Mouse (Mus musculus): ENCODE data around the gene Fam170b. TPM values are rescaled to one million over a fixed set of nuclear protein-coding genes. Genes with fewer than 3 reads are reported as not detected.
A peak's percentile ranks its signal among the peaks of the same experiment; 100 is the strongest.

The Fam170b gene
- polyA plus RNA-seq, 1 experiment from 2014 or later = not detected

DNA sequence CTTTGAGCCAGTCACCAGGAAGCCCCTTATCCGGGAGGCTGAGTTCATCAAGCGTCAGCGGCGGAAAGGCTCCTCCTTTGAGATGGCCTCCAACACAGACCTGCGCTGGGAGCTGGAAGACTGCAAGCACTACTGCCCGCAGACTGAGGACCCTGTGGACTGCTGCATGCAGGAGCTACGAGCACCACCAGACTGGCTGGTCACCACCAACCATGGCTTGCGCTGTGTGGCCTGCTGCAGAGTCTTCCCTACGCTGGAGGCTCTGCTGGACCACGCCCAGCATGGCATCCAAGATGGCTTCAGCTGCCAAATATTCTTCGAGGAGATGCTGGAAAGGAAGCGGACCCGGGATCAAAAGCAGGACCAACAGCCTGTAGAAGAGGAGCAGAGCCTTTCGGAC lies 1.8 kb downstream of the Fam170b start:
- no peak overlapping the region for H3K4me2 ChIP-seq
- no peaks in the 10 kb centered on the region for H3K4me1 ChIP-seq
- H3K27me3 ChIP-seq (replicated peaks) = peaks cover 4% of the 10 kb centered on the region; the same call in 1 of the 2 replicates
- H3K36me3 ChIP-seq = no peaks in the 10 kb centered on the region
- no peak overlapping the region for H3K9ac ChIP-seq
- H3K9me3 ChIP-seq (replicated peaks) = no peaks in the 10 kb centered on the region
- no peak overlapping the region for H3K27ac ChIP-seq
- ATAC-seq = no peak
- 62% methylated on average over 14 of the region's 14 CpGs for WGBS (ENCODE audit: insufficient replicate concordance)
- H3K4me3 ChIP-seq = no peak overlapping the region

DNA sequence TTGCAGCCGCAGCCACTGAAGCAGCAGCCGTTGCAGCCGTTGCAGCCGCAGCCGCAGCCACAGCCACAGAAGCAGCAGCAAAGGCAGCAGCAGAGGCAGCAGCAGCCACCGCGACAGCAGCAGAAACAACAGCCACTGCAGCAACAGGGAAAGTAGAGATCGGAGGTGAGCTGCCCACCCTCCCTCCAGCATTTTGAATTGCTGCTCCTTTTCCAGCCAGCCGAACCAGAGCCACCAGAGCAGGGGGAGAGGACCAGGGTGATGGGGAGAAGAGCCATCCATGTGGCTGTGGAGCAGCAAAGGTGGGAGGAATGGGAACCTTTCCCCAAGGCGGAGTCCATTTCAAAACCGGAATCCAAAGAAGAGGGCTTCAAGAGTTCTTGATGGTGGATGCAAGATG lies 2.4 kb downstream of the Fam170b start:
- 76% methylated on average over 11 of the region's 11 CpGs for WGBS (ENCODE audit: insufficient replicate concordance)
- Histone ChIP-seq H3K27me3 (replicated peaks) (peaks cover 4% of the 10 kb centered on the region; the same call in 1 of the 2 replicates), H3K4me3 (no peak overlapping the region), H3K27ac (no peak overlapping the region), H3K4me1 (no peaks in the 10 kb centered on the region), H3K9ac (no peak overlapping the region), H3K4me2 (no peak overlapping the region), H3K9me3 (replicated peaks) (no peaks in the 10 kb centered on the region), H3K36me3 (no peaks in the 10 kb centered on the region)
- no peak for ATAC-seq

DNA sequence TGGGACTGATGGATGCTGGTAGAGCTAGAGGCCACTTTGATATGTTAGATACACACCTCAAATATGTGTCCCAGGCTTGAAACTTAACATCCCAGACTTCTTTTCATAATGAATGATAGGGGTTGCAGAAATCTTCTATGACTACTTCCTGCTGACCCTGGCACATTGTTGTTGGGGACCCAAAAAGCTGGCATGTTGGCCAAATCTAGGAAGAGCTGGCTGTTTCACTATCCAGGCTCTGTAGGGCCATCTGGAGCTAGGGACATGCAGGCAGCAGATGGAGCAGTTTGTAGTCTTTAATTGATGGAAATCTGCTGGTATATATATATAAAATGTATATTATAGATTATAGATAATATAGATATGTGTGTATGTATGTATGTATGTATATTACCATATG lies 8.3 kb downstream of the Fam170b start:
- no peaks in the 10 kb centered on the region for H3K27me3 ChIP-seq (replicated peaks)
- H3K9ac ChIP-seq = no peak overlapping the region
- H3K4me3 ChIP-seq = no peak overlapping the region
- no peak overlapping the region for H3K27ac ChIP-seq
- H3K9me3 ChIP-seq (replicated peaks) = no peaks in the 10 kb centered on the region
- H3K4me2 ChIP-seq = no peak overlapping the region
- no peak for ATAC-seq
- no peaks in the 10 kb centered on the region for H3K4me1 ChIP-seq
- no peaks in the 10 kb centered on the region for H3K36me3 ChIP-seq

DNA sequence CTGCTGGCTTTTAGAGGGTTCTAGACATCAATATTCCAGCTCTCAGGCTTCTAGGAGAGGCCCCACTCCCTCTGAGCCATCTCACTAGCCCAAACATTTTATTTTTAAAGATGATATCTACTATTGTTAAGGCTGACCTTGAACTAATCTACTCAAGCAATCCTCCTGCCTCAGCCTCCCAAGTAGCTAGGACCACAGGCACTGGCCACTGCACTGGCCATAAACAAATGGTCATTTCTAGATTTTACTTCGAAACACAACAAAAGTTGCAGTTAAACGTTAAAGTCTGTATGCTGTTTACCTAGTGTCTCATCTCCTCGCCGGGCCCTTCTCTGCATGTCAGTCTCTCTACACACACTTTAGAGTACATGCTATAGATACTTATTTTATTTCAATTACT lies 20.3 kb downstream of the Fam170b start:
- no peaks in the 10 kb centered on the region for H3K36me3 ChIP-seq
- no peak overlapping the region for H3K4me2 ChIP-seq
- WGBS (ENCODE audit: insufficient replicate concordance) = 72% methylated on average over 4 of the region's 4 CpGs
- H3K9me3 ChIP-seq (replicated peaks) = no peaks in the 10 kb centered on the region
- H3K4me3 ChIP-seq = no peak overlapping the region
- no peak for ATAC-seq
- H3K27ac ChIP-seq = no peak overlapping the region
- no peaks in the 10 kb centered on the region for H3K4me1 ChIP-seq
- no peak overlapping the region for H3K9ac ChIP-seq
- peaks cover 41% of the 10 kb centered on the region for H3K27me3 ChIP-seq (replicated peaks)

DNA sequence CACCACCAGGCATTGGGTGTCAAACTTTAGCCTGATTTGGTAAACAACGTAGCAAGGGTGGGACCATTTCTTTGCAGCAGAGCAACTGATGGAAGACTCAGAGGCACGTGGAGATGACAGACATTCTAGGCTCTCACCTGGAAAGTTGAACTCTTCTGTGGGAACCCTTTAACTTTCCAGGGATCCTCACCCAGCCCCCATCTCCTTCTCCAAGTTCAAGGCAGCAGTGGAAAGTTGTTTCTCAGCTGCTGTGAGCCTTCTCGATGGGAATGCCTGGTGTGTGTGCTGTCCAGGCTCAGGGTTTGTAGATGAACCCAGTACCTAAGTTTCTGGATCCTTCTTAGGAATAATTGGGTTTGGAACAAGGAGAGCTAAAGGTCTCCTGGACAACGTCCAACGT lies 22.5 kb downstream of the Fam170b start:
- peak overlapping the region; percentile 54 for H3K4me2 ChIP-seq
- peaks cover 11% of the 10 kb centered on the region; the same call in 1 of the 2 replicates for H3K4me1 ChIP-seq
- no peaks in the 10 kb centered on the region for H3K36me3 ChIP-seq
- no peaks in the 10 kb centered on the region for H3K9me3 ChIP-seq (replicated peaks)
- no peak overlapping the region for H3K27ac ChIP-seq
- H3K4me3 ChIP-seq = peak overlapping the region; percentile 50; the same call in 1 of the 2 replicates
- H3K27me3 ChIP-seq (replicated peaks) = peaks cover 47% of the 10 kb centered on the region
- ATAC-seq = no peak
- WGBS (ENCODE audit: insufficient replicate concordance) = 28% methylated on average over 5 of the region's 5 CpGs
- H3K9ac ChIP-seq = no peak overlapping the region

DNA sequence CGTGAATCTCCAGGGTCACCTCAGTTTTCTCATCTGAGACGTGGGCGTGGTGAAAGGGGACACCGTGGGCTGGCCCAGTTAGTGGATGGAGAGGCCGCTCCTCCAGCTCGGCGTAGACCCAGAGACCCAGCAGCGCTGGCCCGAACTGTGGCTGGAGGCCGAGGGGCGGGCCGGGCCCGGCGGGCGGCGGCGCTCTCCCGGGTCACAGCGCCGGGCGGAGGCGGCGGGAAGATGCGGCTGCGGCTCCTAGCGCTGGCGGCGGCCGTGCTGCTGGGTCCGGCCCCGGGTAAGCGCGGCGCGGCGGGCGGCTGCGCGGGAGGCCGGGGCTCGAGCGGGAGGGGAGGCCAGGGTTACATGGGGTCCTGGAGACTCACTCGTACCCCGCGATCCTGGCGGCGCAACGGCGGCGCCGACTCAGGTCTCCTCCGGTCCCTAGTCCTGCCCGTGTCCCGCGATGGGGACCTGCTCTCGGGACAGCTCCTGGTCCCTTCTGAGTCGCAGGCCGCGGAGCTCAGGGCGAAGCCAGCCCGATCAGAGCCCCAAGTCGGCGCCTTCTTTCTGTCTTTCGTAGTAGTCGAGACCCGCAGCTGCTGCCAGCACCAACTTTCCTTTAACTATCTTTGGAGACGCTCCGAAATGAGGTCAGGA lies 23.0 kb downstream of the Fam170b start, which contains the start of gene Vstm4:
Gene Vstm4 (plus strand): TSS at position 76 of the 648 bp plus-strand sequence.
- Histone ChIP-seq H3K4me1 (peaks cover 11% of the 10 kb centered on the region; the same call in 1 of the 2 replicates), H3K4me3 (peak within 1 kb of the TSS; percentile 50), H3K36me3 (no peaks in the 10 kb centered on the region), H3K9ac (peak within 1 kb of the TSS; percentile 48), H3K4me2 (peak within 1 kb of the TSS; percentile 54), H3K27me3 (replicated peaks) (peaks cover 47% of the 10 kb centered on the region), H3K9me3 (replicated peaks) (no peaks in the 10 kb centered on the region), H3K27ac (no peak within 1 kb of the TSS)
- ATAC-seq = peak; percentile 24; the same call in 1 of the 2 replicates
- 1% methylated on average over 67 of the region's 68 CpGs for WGBS (ENCODE audit: insufficient replicate concordance)

DNA sequence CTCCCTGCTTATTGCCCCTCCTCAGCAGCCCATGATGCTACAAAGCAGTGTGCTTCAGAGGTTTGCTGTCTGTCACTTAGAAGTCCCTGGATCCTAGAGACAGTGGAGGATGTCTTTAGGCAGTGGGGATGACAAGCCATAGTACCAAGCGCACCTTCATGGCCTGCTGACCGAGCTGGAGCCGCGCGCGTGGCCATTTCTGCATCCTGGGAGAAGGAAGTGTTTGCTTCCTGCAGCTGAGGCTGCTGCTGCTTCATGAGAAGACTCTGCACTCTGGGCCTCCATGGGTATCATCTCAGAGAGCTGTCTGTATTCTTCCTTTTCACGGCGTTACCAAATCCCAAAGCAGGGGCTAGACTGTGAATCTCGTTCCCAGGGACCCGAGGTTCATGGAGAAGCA lies 24.6 kb downstream of the Fam170b start:
- 71% methylated on average over 10 of the region's 10 CpGs for WGBS (ENCODE audit: insufficient replicate concordance)
- H3K27me3 ChIP-seq (replicated peaks) = peaks cover 47% of the 10 kb centered on the region
- ATAC-seq = no peak
- no peaks in the 10 kb centered on the region for H3K36me3 ChIP-seq
- peaks cover 11% of the 10 kb centered on the region; the same call in 1 of the 2 replicates for H3K4me1 ChIP-seq
- no peak overlapping the region for H3K4me2 ChIP-seq
- no peaks in the 10 kb centered on the region for H3K9me3 ChIP-seq (replicated peaks)
- no peak overlapping the region for H3K27ac ChIP-seq
- no peak overlapping the region for H3K4me3 ChIP-seq
- H3K9ac ChIP-seq = no peak overlapping the region

DNA sequence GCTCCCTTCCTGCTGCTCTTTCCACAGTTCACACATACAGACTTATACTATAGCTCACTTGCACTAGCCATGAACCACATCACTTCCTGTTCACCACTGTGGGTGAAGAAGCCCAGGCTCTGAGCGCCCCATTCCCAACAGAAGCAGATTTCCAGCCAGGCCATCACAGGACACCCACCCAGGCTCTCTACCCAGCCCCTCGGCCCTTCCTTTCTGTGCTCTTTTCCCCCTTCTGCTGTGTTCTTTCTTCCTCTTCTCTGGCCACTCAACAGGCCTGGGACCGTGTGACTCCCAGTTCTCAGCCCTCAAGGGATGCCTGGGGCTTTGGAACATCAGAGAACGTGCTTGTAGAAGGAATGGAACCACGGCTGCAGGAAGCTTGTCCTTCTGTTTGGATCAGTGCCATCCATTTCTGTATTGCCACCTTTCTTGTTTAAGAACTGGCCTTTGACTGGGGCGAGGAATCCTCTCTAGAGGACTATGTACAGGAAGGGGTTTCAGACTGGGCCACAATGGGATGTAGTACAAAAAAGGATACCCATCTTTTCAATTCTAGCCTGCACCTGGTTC lies 25.3 kb downstream of the Fam170b start:
- Histone ChIP-seq H3K9me3 (replicated peaks) (no peaks in the 10 kb centered on the region), H3K9ac (no peak overlapping the region), H3K4me3 (no peak overlapping the region), H3K36me3 (no peaks in the 10 kb centered on the region), H3K27ac (no peak overlapping the region), H3K4me1 (peaks cover 11% of the 10 kb centered on the region; the same call in 1 of the 2 replicates), H3K27me3 (replicated peaks) (peaks cover 47% of the 10 kb centered on the region), H3K4me2 (no peak overlapping the region)
- WGBS (ENCODE audit: insufficient replicate concordance) = 53% methylated on average over 6 of the region's 6 CpGs
- no peak for ATAC-seq

DNA sequence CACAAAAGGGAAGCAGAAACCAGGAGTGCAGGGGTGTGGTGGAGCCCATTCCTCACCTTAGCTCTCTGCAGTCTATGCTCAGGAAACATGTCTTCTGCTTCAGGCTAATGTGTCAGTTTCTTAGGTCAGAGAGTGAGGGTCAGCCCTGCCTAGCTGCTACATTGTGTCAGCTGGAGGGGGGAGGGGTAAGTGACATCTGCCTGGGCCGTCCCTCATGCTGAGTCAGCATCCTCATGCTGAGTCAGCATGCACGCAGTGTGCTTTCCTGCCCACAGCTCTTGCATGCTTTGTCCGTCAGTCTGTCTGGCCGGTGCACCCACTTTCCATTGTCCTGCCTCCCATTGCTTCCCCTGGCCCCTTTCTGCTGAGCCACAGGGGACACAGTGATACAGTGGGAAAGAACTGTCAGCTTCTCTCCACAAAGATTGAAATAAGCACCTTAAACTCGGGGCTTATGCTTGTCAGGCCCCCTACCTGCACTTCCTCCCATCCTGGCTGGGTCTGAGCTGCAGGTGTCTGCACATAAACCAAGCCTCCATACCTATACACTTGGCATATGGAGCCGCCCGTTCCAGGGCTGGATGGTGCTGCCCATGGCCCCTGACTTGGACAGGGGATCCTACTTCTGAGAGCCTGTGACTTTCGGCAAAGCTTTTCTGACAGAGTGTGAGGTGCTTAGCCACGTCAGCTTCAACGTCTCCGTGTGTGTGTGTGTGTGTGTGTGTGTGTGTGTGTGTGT lies 26.2 kb downstream of the Fam170b start:
- Histone ChIP-seq H3K4me2 (no peak overlapping the region), H3K27me3 (replicated peaks) (peaks cover 46% of the 10 kb centered on the region), H3K9ac (no peak overlapping the region), H3K4me3 (no peak overlapping the region), H3K27ac (0 out of 2 replicates have a peak overlapping the region, but pooled peaks have one; percentile 23), H3K4me1 (peaks cover 11% of the 10 kb centered on the region; the same call in 1 of the 2 replicates), H3K36me3 (no peaks in the 10 kb centered on the region), H3K9me3 (replicated peaks) (no peaks in the 10 kb centered on the region)
- no peak for ATAC-seq
- 41% methylated on average over 11 of the region's 11 CpGs for WGBS (ENCODE audit: insufficient replicate concordance)

DNA sequence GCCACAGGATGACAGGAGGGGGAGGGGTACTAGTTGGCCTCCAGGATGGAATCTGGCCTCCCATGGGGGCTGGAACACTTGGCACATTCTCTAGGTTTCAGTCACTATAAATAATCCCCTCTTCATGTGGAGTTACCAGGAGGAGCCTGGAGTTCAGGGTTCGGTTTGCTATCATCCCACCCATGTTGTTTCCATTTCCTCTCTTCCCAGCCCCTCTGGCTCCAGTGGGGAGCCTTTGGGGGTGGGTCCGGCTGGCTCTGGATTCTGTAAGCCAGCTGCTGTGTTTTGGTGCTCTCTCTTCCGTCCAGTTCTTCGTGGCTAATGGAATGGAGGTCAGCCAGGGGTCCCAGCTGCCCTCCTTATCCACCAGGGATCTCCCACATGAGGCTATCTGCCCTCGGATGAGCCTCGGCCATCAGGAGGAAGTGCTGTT lies 27.4 kb downstream of the Fam170b start:
- peak; percentile 58; the same call in 1 of the 2 replicates for ATAC-seq
- no peak overlapping the region for H3K4me3 ChIP-seq
- H3K27me3 ChIP-seq (replicated peaks) = peaks cover 35% of the 10 kb centered on the region
- H3K4me2 ChIP-seq = no peak overlapping the region
- H3K9ac ChIP-seq = no peak overlapping the region
- H3K36me3 ChIP-seq = no peaks in the 10 kb centered on the region
- 0 out of 2 replicates have a peak overlapping the region, but pooled peaks have one; percentile 40 for H3K27ac ChIP-seq
- WGBS (ENCODE audit: insufficient replicate concordance) = 32% methylated on average over 6 of the region's 6 CpGs
- no peaks in the 10 kb centered on the region for H3K9me3 ChIP-seq (replicated peaks)
- peaks cover 11% of the 10 kb centered on the region; the same call in 1 of the 2 replicates for H3K4me1 ChIP-seq

DNA sequence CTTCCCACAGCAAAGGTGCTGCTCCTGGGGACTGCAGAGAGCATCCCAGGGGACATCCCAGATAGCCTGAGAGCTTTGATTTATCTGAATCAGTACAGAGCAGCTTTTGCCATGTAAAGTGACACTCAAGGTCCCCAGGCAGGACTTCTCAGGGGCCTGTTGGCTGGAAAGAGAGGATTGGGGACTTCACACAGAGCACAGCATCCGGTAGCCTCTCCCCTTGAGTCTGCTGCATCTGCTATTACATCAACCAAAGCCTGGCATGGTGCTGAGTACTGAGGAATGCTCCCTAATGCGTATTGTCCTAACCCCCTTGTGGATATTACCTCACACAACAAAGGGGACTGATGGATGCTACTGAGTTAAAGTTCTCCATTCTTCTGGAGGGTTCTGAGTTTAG lies 27.9 kb downstream of the Fam170b start:
- no peak overlapping the region for H3K4me2 ChIP-seq
- peaks cover 11% of the 10 kb centered on the region; the same call in 1 of the 2 replicates for H3K4me1 ChIP-seq
- no peak overlapping the region for H3K9ac ChIP-seq
- WGBS (ENCODE audit: insufficient replicate concordance) = 28% methylated on average over 2 of the region's 2 CpGs
- H3K27ac ChIP-seq = 0 out of 2 replicates have a peak overlapping the region, but pooled peaks have one; percentile 40
- no peak for ATAC-seq
- no peak overlapping the region for H3K4me3 ChIP-seq
- H3K36me3 ChIP-seq = no peaks in the 10 kb centered on the region
- peaks cover 30% of the 10 kb centered on the region for H3K27me3 ChIP-seq (replicated peaks)
- no peaks in the 10 kb centered on the region for H3K9me3 ChIP-seq (replicated peaks)

DNA sequence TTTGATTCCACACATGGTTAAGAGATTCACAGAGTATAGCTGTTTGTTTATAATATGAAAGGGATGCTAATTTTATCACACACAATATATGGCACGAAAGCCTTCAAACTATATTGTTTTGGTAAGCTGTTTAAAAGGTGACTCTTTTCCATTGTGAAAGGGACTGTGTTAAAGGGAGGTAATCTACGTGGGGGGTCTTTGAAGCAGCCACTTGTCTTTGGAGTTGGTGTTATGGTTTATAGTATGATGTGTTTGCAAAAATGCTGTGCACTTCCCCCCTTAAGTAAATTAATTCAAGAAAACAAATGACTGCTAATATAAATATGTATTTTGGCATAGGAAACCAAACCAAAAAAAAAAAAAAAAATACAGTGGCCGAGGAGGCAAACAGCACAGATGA lies 31.6 kb downstream of the Fam170b start:
- no peaks in the 10 kb centered on the region for H3K36me3 ChIP-seq
- WGBS (ENCODE audit: insufficient replicate concordance) = 66% methylated on average over 3 of the region's 3 CpGs
- no peaks in the 10 kb centered on the region for H3K27me3 ChIP-seq (replicated peaks)
- no peak overlapping the region for H3K4me3 ChIP-seq
- no peak for ATAC-seq
- H3K9ac ChIP-seq = no peak overlapping the region
- H3K9me3 ChIP-seq (replicated peaks) = no peaks in the 10 kb centered on the region
- no peak overlapping the region for H3K27ac ChIP-seq
- H3K4me1 ChIP-seq = 0 out of 2 replicates have a peak, but pooled peaks cover 4% of the 10 kb centered on the region
- H3K4me2 ChIP-seq = no peak overlapping the region
